Mouse (Mus musculus) kidney, adult 2 months (tissue): ENCODE measurements around the gene Rps5.

Experiments used
- CTCF ChIP-seq: fragments of 200-500 bp; conservative IDR thresholded peaks from 2 replicates; pipeline ENCODE4 v1.5.1; 2011; ENCODE audit warnings: low read depth, mild to moderate bottlenecking, control low read depth, low read length, moderate library complexity, mixed read lengths; ENCODE audit not compliant: insufficient read depth, insufficient read length
- POLR2A ChIP-seq: fragments of 200-500 bp; IDR thresholded peaks from one replicate; pipeline ENCODE4 v1.6.1; 2011; ENCODE audit warnings: low read depth, low read length, control low read depth

DNA sequence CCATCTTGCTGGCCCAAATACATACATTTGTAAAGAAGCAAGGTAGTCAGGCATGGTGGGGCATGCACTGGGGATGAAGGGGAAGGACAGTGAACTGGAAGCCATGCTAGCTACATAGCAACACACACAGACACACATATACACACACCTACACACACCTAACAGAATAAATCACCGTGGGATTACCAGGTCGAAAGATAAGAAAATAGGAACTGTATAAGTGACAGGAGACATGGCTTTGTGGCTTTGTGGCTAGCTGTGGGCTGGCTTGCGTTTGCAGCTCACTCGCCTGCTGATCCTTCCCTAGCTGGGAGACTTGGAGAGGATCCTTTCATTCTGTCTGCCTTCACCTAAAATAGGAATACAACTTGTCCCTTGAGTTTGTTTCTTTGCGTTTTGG is 20.6 kb upstream of the Rps5 start:
- TF ChIP-seq CTCF: no peak
- TF ChIP-seq POLR2A: no peak
